Mouse (Mus musculus): ENCODE measurements around the gene Cfi. TPM values are rescaled to one million over a fixed set of nuclear protein-coding genes. Genes with fewer than 3 reads are reported as not detected.

The Cfi gene
- total RNA-seq (2021) (1 to 10 TPM in 1 of 2 experiments, not detected in 1; 2.7 TPM), polyA plus RNA-seq (2012; rRNA removed) (0.07 TPM in 1 of 2 replicates, not detected in the other)
- long read RNA-seq: 0 reads

DNA sequence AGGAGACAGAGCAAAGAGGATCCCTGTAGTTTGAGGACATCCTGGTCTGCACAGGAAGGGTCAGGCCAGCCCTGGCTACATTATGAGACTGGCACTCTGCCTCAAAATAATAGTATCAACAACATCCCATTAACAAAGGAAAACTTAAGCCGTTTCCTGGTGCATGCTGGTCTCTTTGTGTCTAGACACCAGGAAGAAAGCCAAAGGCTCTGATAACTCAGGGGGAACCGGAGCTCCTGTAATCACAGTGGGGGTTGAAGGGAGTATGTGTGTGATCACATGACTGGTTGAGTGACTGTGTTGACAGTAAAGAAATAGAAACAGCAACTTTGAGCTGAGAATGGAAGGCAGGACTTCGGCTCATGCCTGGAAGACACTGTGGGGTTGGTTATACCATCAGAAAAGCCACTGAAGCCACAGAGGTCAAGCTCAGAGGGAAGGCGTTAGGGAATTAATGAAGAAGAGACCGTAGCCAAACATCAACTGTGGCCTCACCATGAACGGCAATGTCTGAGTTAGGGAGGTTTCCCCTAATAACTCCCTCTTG lies at the start of gene Cfi:
Gene Cfi, plus strand, starts transcription at position 497 of the 547 bp plus-strand sequence.
- no peak for DNase-seq

GRCm38 (mm10) chr3:129793801-129794200 lies 41.9 kb upstream of the Cfi start:
- DNase-seq: no peak

- DNase-seq: no peak
These were observed 38.3 kb upstream of the Cfi start for GRCm38 (mm10) chr3:129797341-129797740.

- no peak for DNase-seq
These were observed 37.1 kb upstream of the Cfi start for GRCm38 (mm10) chr3:129798551-129798950.

DNA sequence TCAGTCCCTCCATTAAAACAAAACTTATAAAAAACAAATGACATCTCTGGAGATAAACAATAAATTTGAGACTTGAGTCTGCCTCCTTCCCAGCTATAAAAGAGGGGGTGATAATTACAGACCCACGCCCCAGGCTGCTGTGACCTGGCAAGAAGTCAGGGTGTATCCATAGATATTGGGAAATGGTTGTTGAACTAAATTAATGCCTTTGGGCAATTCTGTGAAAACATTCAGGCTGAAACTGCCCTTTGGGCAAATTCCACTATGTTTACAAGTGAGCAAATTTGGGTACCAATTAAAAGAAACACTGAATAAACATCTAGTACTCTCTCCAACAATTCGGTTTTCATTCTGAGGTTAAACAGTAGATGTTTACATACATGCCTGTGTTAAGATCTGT lies 36.7 kb upstream of the Cfi start:
- DNase-seq: no peak

DNA sequence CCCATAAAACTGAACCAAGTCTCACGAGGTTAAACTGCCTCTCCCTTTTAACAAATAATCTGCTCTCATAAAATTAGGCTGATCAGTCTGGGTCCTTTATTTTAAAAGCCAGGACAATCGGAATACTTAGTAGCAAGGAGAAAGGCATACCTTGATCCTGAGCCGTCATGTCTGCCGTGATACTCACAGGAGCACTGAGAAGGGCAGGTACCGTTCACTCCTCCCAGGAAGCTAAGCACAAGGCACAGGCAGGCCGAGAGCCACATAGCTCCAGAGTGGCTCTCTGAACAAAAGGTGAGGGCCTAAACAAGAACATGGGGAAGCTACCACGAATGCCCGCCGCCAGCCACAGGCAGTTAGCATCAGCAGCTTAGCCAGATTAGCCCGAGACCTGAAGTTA lies 31.9 kb upstream of the Cfi start, which contains the start of gene Lrit3:
Gene Lrit3, minus strand, starts transcription at position 266 of the 400 bp plus-strand sequence.
- no peak for DNase-seq

DNA sequence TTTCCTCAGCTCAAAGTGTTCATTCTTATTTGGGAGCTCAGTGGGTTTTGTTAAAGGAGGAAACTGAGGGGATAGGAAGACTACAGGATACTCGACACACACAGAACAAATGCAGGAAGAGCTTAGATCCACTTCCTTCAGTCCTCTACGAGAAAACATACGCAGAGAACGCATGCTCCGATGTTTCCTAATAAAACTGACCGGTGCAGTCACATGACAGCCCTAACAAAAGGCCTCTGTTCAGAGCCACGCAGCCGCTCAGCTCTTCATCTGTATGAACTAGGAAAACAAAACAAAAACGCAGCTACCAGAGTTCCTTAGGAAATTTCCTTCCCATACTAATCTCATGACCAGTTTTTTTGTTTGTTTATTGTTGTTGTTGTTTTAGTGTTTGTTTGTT lies 14.8 kb upstream of the Cfi start:
- DNase-seq: no peak

DNA sequence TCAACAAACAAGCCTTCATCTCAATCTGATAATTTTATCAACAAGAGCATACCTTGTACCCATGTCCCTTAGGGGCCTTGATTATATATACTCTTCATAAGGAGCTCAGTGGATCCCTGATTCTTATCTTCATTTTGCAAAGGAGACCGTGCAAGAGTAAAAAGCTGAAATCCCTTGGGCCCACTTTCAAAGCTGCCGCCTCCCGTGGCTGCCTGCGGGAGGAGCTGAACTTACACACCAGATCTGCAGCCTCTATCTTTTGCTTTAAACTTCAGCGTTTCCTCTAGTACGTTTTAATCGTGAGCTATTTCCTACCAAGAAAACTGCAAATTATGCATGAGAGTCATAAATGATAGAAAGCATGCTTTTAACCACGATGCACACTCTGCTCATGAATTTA lies 13.9 kb upstream of the Cfi start:
- DNase-seq: peak; percentile 19

GRCm38 (mm10) chr3:129822206-129822775 lies 13.4 kb upstream of the Cfi start, which contains the start of gene Rrh:
TSS of gene Rrh (minus strand) at chr3:129822587.
- DNase-seq: no peak

- DNase-seq: no peak
These were observed 12.4 kb upstream of the Cfi start for GRCm38 (mm10) chr3:129823293-129823692.

- peak; percentile 26 for DNase-seq
These were observed 11.5 kb upstream of the Cfi start for GRCm38 (mm10) chr3:129824146-129824545.

DNA sequence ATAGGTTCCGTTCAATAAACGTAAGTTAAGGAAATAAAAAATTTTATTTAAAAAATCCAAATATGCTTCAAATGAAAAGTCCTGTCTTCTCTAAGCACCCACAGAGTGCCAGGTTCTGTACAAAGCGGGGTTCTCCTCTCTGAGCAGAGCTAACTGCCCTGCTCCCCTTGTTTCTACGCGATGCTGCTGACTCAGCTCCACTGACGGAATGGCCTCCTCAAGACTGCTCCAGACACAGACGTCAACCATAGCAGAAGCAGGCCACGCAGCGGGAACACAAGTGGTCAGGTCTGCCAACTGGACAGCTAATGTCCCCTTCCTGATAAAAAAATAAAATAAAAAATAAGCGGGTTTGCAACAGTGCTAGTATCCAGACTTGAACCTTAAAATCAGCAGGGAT lies 10.8 kb upstream of the Cfi start:
- no peak for DNase-seq

- DNase-seq: no peak
These were observed 9.0 kb upstream of the Cfi start for GRCm38 (mm10) chr3:129826691-129827090.

DNA sequence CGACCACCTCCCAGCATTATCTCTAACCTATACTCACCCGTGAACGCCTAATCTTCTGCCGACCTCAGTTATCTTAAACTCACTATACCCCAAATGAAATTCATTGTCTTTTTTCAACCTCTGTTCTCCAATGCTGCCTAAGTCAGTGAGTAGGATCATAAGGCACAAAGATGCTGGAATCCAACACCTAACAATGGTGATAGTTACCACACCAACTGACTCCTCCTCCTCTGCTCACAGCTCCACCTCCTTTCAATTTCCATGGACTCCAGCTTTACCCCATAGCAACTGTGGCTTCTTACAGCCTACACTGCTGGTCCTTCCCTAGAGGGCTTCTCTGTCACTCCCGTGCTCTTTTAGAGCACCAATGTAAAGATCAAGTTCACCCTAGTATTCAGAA lies 8.0 kb upstream of the Cfi start:
- DNase-seq: no peak

- no peak for DNase-seq
These were observed 5.1 kb upstream of the Cfi start for GRCm38 (mm10) chr3:129830626-129831025.

GRCm38 (mm10) chr3:129831035-129831568 lies 4.6 kb upstream of the Cfi start, which contains the start of gene Gar1:
TSS of gene Gar1 (minus strand) at chr3:129831396.
- peak; percentile 95 for DNase-seq

DNA sequence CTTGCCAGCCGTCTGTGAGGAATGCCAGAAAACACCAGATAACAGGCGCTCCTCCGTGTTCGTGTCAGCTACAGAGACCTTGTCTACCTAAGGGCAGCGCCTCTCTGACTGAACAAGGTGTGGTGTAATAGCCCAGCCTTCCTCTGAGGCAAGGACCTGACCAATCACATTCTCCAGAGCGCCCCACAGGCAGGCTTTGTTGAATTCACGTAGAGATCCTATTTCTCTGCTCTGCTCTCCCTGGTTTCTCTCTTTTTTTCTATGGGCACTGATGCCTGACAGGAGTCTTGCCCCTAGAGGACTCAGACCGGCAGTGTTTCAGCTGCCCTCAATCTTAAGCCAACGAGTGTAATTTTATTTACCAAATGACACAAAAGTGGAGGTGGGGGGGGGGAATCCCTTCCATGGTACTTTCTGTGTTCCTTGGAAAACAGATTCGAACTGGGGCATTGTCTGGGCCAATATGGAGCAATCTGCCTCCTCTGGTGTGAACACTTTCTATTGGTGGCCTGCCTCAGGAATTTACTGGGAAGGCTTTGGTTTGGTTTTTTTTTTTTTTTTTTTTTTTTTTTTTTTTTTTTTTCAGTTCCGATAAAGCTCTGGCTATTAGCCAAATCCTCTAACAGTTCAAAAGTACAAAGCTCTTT lies 490 bp downstream of the Cfi start:
- no peak for DNase-seq

DNA sequence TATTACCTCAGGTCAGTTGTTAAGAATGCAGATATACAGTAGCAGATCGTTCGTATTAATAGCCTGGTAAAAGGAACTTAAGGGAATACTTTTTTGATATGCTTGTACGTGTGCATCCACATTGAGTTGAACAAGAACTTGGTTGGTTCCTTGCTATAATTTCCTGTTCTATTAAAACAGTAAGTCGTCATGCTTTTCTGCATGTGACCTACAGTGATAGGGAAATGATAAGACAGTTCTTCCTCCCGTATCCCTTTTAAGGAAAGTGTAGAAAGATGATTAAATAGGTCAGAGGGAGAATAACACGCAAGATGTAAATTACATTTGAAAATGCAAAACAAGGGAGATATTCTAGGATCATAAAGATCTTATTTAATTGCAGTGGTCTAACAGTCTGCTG lies 1.3 kb downstream of the Cfi start:
- DNase-seq: no peak

- DNase-seq: peak; percentile 6
These were observed 2.3 kb downstream of the Cfi start for GRCm38 (mm10) chr3:129838017-129838416.

GRCm38 (mm10) chr3:129845868-129846267 lies 10.2 kb downstream of the Cfi start:
- no peak for DNase-seq

DNA sequence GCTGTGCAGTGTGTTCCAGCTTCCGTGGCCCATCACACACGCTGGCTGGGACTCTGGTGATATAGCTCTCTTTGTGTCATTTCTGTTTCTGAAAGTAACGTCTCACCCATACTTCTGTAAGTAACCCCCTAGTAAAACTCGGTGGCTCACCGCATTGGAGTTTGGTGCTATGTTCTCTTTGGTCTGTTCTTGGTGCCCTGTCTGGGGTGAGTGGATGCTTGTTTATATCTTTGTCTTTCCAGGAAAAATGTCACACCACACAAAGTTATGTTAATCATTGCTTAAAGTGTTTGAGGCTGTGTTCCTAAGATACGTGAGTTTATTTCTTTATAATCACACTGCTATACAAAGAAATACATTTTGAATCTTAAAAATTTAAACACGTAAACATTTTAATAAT lies 11.2 kb downstream of the Cfi start:
- no peak for DNase-seq

DNA sequence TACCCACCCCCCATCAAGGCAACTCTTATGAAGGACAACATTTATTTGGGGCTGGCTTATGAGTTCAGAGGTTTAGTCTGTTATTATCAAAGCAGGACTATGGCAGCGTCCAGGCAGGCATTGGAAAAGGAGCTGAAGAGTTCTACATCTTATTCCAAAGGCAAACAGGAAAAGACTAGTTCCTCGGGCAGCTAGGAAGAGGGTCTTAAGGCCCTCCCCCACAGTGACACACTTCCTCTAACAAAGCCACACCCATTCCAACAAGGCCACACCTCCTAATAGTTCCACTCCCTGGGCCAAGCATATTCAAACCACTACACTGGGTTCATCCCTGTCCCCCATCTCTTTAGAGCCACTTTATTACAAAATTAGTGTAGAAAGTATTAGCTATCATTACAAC lies 26.9 kb downstream of the Cfi start:
- DNase-seq: no peak

DNA sequence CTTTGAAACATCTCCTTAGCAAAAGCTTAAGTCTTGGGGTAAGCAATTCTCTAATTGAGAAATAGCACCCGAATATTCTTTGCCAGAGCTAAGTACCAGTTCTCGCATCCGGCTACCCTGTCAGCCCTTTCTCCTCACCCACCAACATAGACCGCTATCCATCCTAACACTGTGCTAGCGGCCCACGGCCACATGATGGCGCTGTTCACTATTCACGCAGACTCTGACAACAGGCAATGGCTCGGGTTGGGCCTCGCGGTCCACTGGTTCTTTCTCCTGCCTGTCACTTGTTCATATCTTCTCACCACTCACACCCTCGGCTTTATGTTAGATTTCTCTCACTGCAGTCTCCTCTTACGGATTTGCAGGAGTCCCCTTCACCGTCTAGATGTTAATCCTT lies 28.0 kb downstream of the Cfi start:
- DNase-seq: peak; percentile 46

Measured in adrenal gland, adult 2 months (tissue).